Mouse (Mus musculus) ES-E14 (cell line): ENCODE data around the gene Cotl1. TPM values are rescaled to one million over a fixed set of nuclear protein-coding genes. Genes with fewer than 3 reads are reported as not detected.

Experiments used
- DNase-seq: peaks from one replicate; pipeline ENCODE4 v3.0.0-alpha.2; 2013; ENCODE audit warnings: low read depth, low spot score
- H3K27ac ChIP-seq: 2 replicates; pipeline ENCODE4 v1.5.1; 2012; ENCODE audit warnings: low read depth, mild to moderate bottlenecking, low read length, moderate library complexity, mixed read lengths; ENCODE audit not compliant: poor library complexity, insufficient read depth, severe bottlenecking
- H3K36me3 ChIP-seq: 2 replicates; pipeline ENCODE4 v1.6.1; 2012; ENCODE audit warnings: mild to moderate bottlenecking, low read length, moderate library complexity, mixed read lengths; ENCODE audit not compliant: control insufficient read depth, poor library complexity, insufficient read depth, severe bottlenecking
- H3K4me1 ChIP-seq, 2 experiments: fragments of 150-350 bp in 1 of 2; sonication (generic) in 1 of 2; 2 replicates each; pipeline ENCODE4 v1.6.1; 2012; ENCODE audit warnings: low read length in 2 of 2, mild to moderate bottlenecking in 1 of 2, mixed read lengths in 1 of 2; ENCODE audit not compliant: control insufficient read depth in 2 of 2, insufficient read depth in 2 of 2, poor library complexity in 1 of 2
- H3K4me3 ChIP-seq, 2 experiments: fragments of 150-350 bp in 1 of 2; sonication (generic) in 1 of 2; 2 replicates each; pipeline ENCODE4 v1.5.1; 2012; ENCODE audit warnings: low read length in 2 of 2, low read depth in 1 of 2, mild to moderate bottlenecking in 1 of 2, mixed read lengths in 1 of 2; ENCODE audit not compliant: insufficient read depth in 1 of 2, poor library complexity in 1 of 2, severe bottlenecking in 1 of 2
- H3K9ac ChIP-seq: 2 replicates; pipeline ENCODE4 v1.6.1; 2012; ENCODE audit warnings: low read depth, mild to moderate bottlenecking, low read length, mixed read lengths; ENCODE audit not compliant: poor library complexity, insufficient read depth, severe bottlenecking
- H3K9me3 ChIP-seq: fragments of 150-350 bp; sonication (generic); 2 replicates; pipeline ENCODE4 v1.6.1; 2012; ENCODE audit warnings: low read depth, mild to moderate bottlenecking, low read length; ENCODE audit not compliant: control insufficient read depth, insufficient read depth
- CHD2 ChIP-seq: IDR thresholded peaks from 2 replicates; pipeline ENCODE4 v1.6.1; 2014; ENCODE audit warnings: mild to moderate bottlenecking, low read depth, low read length, inconsistent platforms
- HCFC1 ChIP-seq: IDR thresholded peaks from 2 replicates; pipeline ENCODE4 v1.6.1; 2012; ENCODE audit warnings: low read length, inconsistent platforms, borderline replicate concordance; ENCODE audit not compliant: insufficient read depth
- MAFK ChIP-seq: IDR thresholded peaks from 2 replicates; pipeline ENCODE4 v1.6.1; 2014; ENCODE audit warnings: mild to moderate bottlenecking, low read depth, low read length, inconsistent platforms; ENCODE audit not compliant: insufficient read depth
- ZC3H11A ChIP-seq: IDR thresholded peaks from 2 replicates; pipeline ENCODE4 v1.6.1; 2012; ENCODE audit warnings: low read depth, mild to moderate bottlenecking, inconsistent platforms, low read length, borderline replicate concordance
- ZNF384 ChIP-seq: IDR thresholded peaks from 2 replicates; pipeline ENCODE4 v1.6.1; 2012; ENCODE audit warnings: low read depth, low read length, inconsistent platforms
- in situ Hi-C, 2 experiments: fragments of 600-800 bp; cut with MboI; formaldehyde crosslinking; loops; one replicate each; pipeline ENCODE4 v1.15.1; 2025; ENCODE audit warnings: low sequenced_read_pairs in 2 of 2, inconsistent platforms in 1 of 2; ENCODE audit not compliant: unreplicated experiment in 2 of 2
- total RNA-seq: library from RNA; depleted of rRNA; stranded (reverse); fragments of 300-350 nt; gene quantifications from 2 replicates; pipeline ENCODE4 v1.2.3, GENCODE M21; 2012

Gene Cotl1
- total RNA-seq, 1 experiment = 73.3 TPM

GRCm38 (mm10) chr8:119784676-119785075, 55.7 kb downstream of the Cotl1 start:
- no peak overlapping the region for H3K4me3 ChIP-seq
- no peak overlapping the region for H3K9ac ChIP-seq
- no peak overlapping the region for H3K27ac ChIP-seq
- in situ Hi-C loops = no loop called here
- no peaks in the 10 kb centered on the region for H3K9me3 ChIP-seq
- DNase-seq = no peak
- no peak for TF ChIP-seq HCFC1
- peaks cover 0 to 16% of the 10 kb centered on the region in 2 experiments; a peak in 1 of 4 replicates for H3K4me1 ChIP-seq
- no peaks in the 10 kb centered on the region for H3K36me3 ChIP-seq

- no peak for DNase-seq
Observed at GRCm38 (mm10) chr8:119784141-119784574, 56.2 kb downstream of the Cotl1 start.

GRCm38 (mm10) chr8:119783579-119783978, 56.8 kb downstream of the Cotl1 start:
- no peak overlapping the region for H3K9ac ChIP-seq
- DNase-seq = no peak
- in situ Hi-C loops = no loop called here
- peaks cover 0 to 11% of the 10 kb centered on the region in 2 experiments; a peak in 1 of 4 replicates for H3K4me1 ChIP-seq
- no peaks in the 10 kb centered on the region for H3K9me3 ChIP-seq
- no peak overlapping the region for H3K4me3 ChIP-seq
- no peak overlapping the region for H3K27ac ChIP-seq
- TF ChIP-seq ZC3H11A (no peak), ZNF384 (no peak), MAFK (no peak), HCFC1 (no peak), CHD2 (no peak)
- no peaks in the 10 kb centered on the region for H3K36me3 ChIP-seq

More at GRCm38 (mm10) chr8:119784141-119784574, 56.2 kb downstream of the Cotl1 start:
- Histone ChIP-seq H3K9me3 (no peaks in the 10 kb centered on the region), H3K36me3 (no peaks in the 10 kb centered on the region), H3K9ac (no peak overlapping the region), H3K4me1 (peaks cover 0 to 16% of the 10 kb centered on the region in 2 experiments; a peak in 1 of 4 replicates), H3K27ac (no peak overlapping the region), H3K4me3 (no peak overlapping the region)
- TF ChIP-seq HCFC1 = no peak
- TF ChIP-seq CHD2 = no peak
- TF ChIP-seq ZC3H11A = no peak
- TF ChIP-seq ZNF384 = no peak
- no peak for TF ChIP-seq MAFK
- in situ Hi-C loops = no loop called here

- peaks cover 0 to 9% of the 10 kb centered on the region in 2 experiments; a peak in 1 of 4 replicates for H3K4me1 ChIP-seq
- no peaks in the 10 kb centered on the region for H3K9me3 ChIP-seq
- peak; percentile 49 for DNase-seq
- no peak overlapping the region for H3K27ac ChIP-seq
- TF ChIP-seq ZC3H11A = peak; percentile 62; the same call in 1 of the 2 replicates
- TF ChIP-seq MAFK = no peak
- no peak overlapping the region for H3K4me3 ChIP-seq
- in situ Hi-C loops = no loop called here
- H3K36me3 ChIP-seq = no peaks in the 10 kb centered on the region
- H3K9ac ChIP-seq = no peak overlapping the region
Observed at GRCm38 (mm10) chr8:119782715-119783114, 57.6 kb downstream of the Cotl1 start.
